Mouse (Mus musculus) urinary bladder, postnatal 25 days (tissue): ENCODE results near the gene Prkd2.

Experiments
- DNase-seq: peaks from one replicate; pipeline ENCODE4 v3.0.0; 2022; ENCODE audit warnings: low spot score

Gene Prkd2

GRCm38 (mm10) chr7:16826571-16826970, 16.1 kb upstream of the Prkd2 start:
- DNase-seq, result no peak

GRCm38 (mm10) chr7:16827274-16827673, 15.4 kb upstream of the Prkd2 start:
- DNase-seq, result no peak

GRCm38 (mm10) chr7:16830449-16830848, 12.3 kb upstream of the Prkd2 start:
- DNase-seq, result no peak

GRCm38 (mm10) chr7:16837916-16838803, 4.5 kb upstream of the Prkd2 start:
- DNase-seq, result no peak

- DNase-seq, result no peak
Measured at GRCm38 (mm10) chr7:16838804-16839426, 3.8 kb upstream of the Prkd2 start.

GRCm38 (mm10) chr7:16839427-16840108, 3.1 kb upstream of the Prkd2 start:
- DNase-seq, result no peak

- no peak for DNase-seq
Measured at GRCm38 (mm10) chr7:16840109-16840491, 2.6 kb upstream of the Prkd2 start.

GRCm38 (mm10) chr7:16841078-16841477, 1.6 kb upstream of the Prkd2 start:
- DNase-seq, result no peak

GRCm38 (mm10) chr7:16841561-16842560, 841 bp upstream of the Prkd2 start:
- no peak for DNase-seq

GRCm38 (mm10) chr7:16843441-16844171, 904 bp downstream of the Prkd2 start:
- peak; percentile 30 for DNase-seq

- DNase-seq, result no peak
Measured at GRCm38 (mm10) chr7:16844696-16845071, 2.0 kb downstream of the Prkd2 start.

GRCm38 (mm10) chr7:16845072-16845819, 2.5 kb downstream of the Prkd2 start:
- DNase-seq, result no peak

- no peak for DNase-seq
Measured at GRCm38 (mm10) chr7:16845820-16846167, 3.1 kb downstream of the Prkd2 start.

- DNase-seq, result no peak
Measured at GRCm38 (mm10) chr7:16846775-16847174, 4.1 kb downstream of the Prkd2 start.

GRCm38 (mm10) chr7:16847507-16847906, 4.8 kb downstream of the Prkd2 start:
- DNase-seq, result no peak

GRCm38 (mm10) chr7:16848579-16848978, 5.9 kb downstream of the Prkd2 start:
- no peak for DNase-seq

GRCm38 (mm10) chr7:16851636-16852035, 8.9 kb downstream of the Prkd2 start:
- no peak for DNase-seq

- no peak for DNase-seq
Measured at GRCm38 (mm10) chr7:16853302-16853831, 10.7 kb downstream of the Prkd2 start.

GRCm38 (mm10) chr7:16858336-16858735, 15.6 kb downstream of the Prkd2 start:
- peak; percentile 53 for DNase-seq
